8 mouse cellular contexts compared by ENCODE assay signal in the genomic region with DNA sequence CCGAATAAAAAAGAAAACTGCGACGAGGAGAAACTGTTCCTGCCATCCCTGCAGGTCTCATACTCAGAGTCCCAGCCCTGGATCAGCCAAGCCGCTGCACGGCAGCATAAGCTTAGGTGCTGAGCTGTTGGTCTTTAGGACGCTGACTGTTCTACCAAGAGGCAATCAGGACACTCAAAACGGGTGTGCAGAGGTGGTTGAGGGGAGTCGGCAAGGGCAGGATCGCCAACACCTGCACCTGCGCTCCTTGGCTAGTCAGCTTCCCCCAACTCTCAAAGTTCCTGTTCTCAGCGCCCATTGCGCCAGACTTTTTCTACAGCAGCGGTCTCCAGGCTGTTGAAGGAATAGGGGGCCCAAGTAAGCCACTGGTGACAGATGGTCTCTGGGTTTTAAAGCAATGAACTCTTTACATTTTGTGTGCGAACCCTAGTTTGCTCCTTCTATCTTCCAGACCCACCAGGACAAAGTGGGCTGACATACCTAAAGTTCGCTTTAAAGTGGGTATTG.
DNase-seq lines count a peak whose midpoint lies in the region; ATAC-seq and TF ChIP-seq lines count a peak whose summit lies in the region.

No protein-coding gene starts in this region.

- H3K9ac ChIP-seq in hindbrain, postnatal 0 days (replicated peaks; ENCODE audit: low read length), result no peak overlapping the region
- no peak overlapping the region for H3K9ac ChIP-seq in midbrain, postnatal 0 days (replicated peaks; ENCODE audit: low read length, poor library complexity, severe bottlenecking)

- peaks cover 40% of the 10 kb centered on the region for H3K4me1 ChIP-seq in embryonic facial prominence, embryonic 10.5 days
- peaks cover 15% of the 10 kb centered on the region; the same call in 1 of the 2 replicates for H3K4me1 ChIP-seq in hindbrain, postnatal 0 days (ENCODE audit: insufficient read depth, low read length)
- peaks cover 14% of the 10 kb centered on the region for H3K4me1 ChIP-seq in midbrain, postnatal 0 days (ENCODE audit: insufficient read depth, low read length)

- ATAC-seq in hindbrain, postnatal 0 days, result no peak
- ATAC-seq in midbrain, postnatal 0 days (ENCODE audit: low FRiP score), result no peak

- H3K4me2 ChIP-seq in hindbrain, postnatal 0 days (ENCODE audit: low read depth, low read length), result peak overlapping the region; percentile 77; the same call in 1 of the 2 replicates
- peak overlapping the region; percentile 93 for H3K4me2 ChIP-seq in midbrain, postnatal 0 days (ENCODE audit: low read depth, low read length, poor library complexity, severe bottlenecking)

- intact Hi-C loops in gastrocnemius, adult 2 months (cut with DNase I), result no loop called here

- WGBS in embryonic facial prominence, embryonic 10.5 days, result under 1% methylated on average over 15 of the region's 15 CpGs
- 2% methylated on average over 15 of the region's 15 CpGs for WGBS in hindbrain, postnatal 0 days
- 5% methylated on average over 15 of the region's 15 CpGs for WGBS in midbrain, postnatal 0 days

- no peak for TF ChIP-seq CTCF in gastrocnemius, adult 2 months (IDR thresholded peaks at IDR 0.05)
- no peak for TF ChIP-seq CTCF in hindbrain, postnatal 0 days (IDR thresholded peaks at IDR 0.05; ENCODE audit: low read depth)
- TF ChIP-seq CTCF in midbrain, postnatal 0 days (IDR thresholded peaks at IDR 0.05), result no peak

- DNase-seq in gastrocnemius, adult 2 months, result no peak
- no peak for DNase-seq in gastrocnemius, postnatal 4 days (ENCODE audit: low spot score in 2 of 2)
- DNase-seq in embryonic facial prominence, embryonic 10.5 days (ENCODE audit: low spot score), result peak; percentile 50
- no peak for DNase-seq in hindbrain, postnatal 0 days (ENCODE audit: low spot score)
- DNase-seq in midbrain, postnatal 0 days (ENCODE audit: low spot score), result no peak
- DNase-seq in natural killer cell, adult 2 months (ENCODE audit: low spot score in 2 of 2), result no peak
- no peak for DNase-seq in spleen, adult 18-20 months
- no peak for DNase-seq in layer of hippocampus, adult 9-11 months

- no peaks in the 10 kb centered on the region for H3K36me3 ChIP-seq in embryonic facial prominence, embryonic 10.5 days (replicated peaks)
- H3K36me3 ChIP-seq in hindbrain, postnatal 0 days (ENCODE audit: insufficient read depth, low read length), result no peaks in the 10 kb centered on the region
- H3K36me3 ChIP-seq in midbrain, postnatal 0 days (ENCODE audit: insufficient read depth, low read length), result no peaks in the 10 kb centered on the region

- no peaks in the 10 kb centered on the region for H3K9me3 ChIP-seq in embryonic facial prominence, embryonic 10.5 days
- no peaks in the 10 kb centered on the region for H3K9me3 ChIP-seq in hindbrain, postnatal 0 days (ENCODE audit: low read length)
- no peaks in the 10 kb centered on the region for H3K9me3 ChIP-seq in midbrain, postnatal 0 days (ENCODE audit: low read length)

- no peak overlapping the region for H3K27ac ChIP-seq in gastrocnemius, adult 2 months
- no peak overlapping the region for H3K27ac ChIP-seq in embryonic facial prominence, embryonic 10.5 days (replicated peaks)
- H3K27ac ChIP-seq in hindbrain, postnatal 0 days, result no peak overlapping the region
- H3K27ac ChIP-seq in midbrain, postnatal 0 days (ENCODE audit: low read depth, low read length), result no peak overlapping the region

- H3K27me3 ChIP-seq in embryonic facial prominence, embryonic 10.5 days (replicated peaks; ENCODE audit: low read depth, poor library complexity, severe bottlenecking), result peaks cover 94% of the 10 kb centered on the region
- H3K27me3 ChIP-seq in hindbrain, postnatal 0 days (ENCODE audit: insufficient read depth, low read length), result peaks cover 34% of the 10 kb centered on the region
- H3K27me3 ChIP-seq in midbrain, postnatal 0 days (ENCODE audit: insufficient read depth, low read length), result peaks cover 7% of the 10 kb centered on the region

- H3K4me3 ChIP-seq in gastrocnemius, adult 2 months, result peak overlapping the region; percentile 87
- peak overlapping the region; percentile 82 for H3K4me3 ChIP-seq in embryonic facial prominence, embryonic 10.5 days
- H3K4me3 ChIP-seq in hindbrain, postnatal 0 days (ENCODE audit: low read length), result peak overlapping the region; percentile 88
- peak overlapping the region; percentile 72; the same call in 1 of the 2 replicates for H3K4me3 ChIP-seq in midbrain, postnatal 0 days (ENCODE audit: low read depth, low read length)
